Mouse (Mus musculus): ENCODE data around the gene Wdr95.

Wdr95 gene

GRCm38 (mm10) chr5:149527999-149528729, at the start of gene Wdr95:
Wdr95 (plus strand) TSS chr5:149528679.
- peak; percentile 58 to 69 for DNase-seq (ENCODE audit: low spot score in 2 of 2)

GRCm38 (mm10) chr5:149481920-149482319, 46.6 kb upstream of the Wdr95 start:
- no peak for DNase-seq (ENCODE audit: low spot score in 2 of 2)

- no peak for DNase-seq (ENCODE audit: low spot score in 2 of 2)
Observed at GRCm38 (mm10) chr5:149483321-149484052, 45.0 kb upstream of the Wdr95 start.

GRCm38 (mm10) chr5:149484270-149484669, 44.2 kb upstream of the Wdr95 start:
- no peak for DNase-seq (ENCODE audit: low spot score in 2 of 2)

- DNase-seq (ENCODE audit: low spot score in 2 of 2), result no peak
Observed at GRCm38 (mm10) chr5:149485447-149485846, 43.0 kb upstream of the Wdr95 start.

- DNase-seq (ENCODE audit: low spot score in 2 of 2), result no peak
Observed at GRCm38 (mm10) chr5:149488360-149489021, 40.0 kb upstream of the Wdr95 start.

- DNase-seq (ENCODE audit: low spot score in 2 of 2), result peak; percentile 78 to 84
Observed at GRCm38 (mm10) chr5:149489136-149489535, 39.3 kb upstream of the Wdr95 start.

- no peak for DNase-seq (ENCODE audit: low spot score in 2 of 2)
Observed at GRCm38 (mm10) chr5:149490275-149490674, 38.2 kb upstream of the Wdr95 start.

GRCm38 (mm10) chr5:149495655-149496054, 32.8 kb upstream of the Wdr95 start:
- no peak for DNase-seq (ENCODE audit: low spot score in 2 of 2)

- DNase-seq (ENCODE audit: low spot score in 2 of 2), result no peak
Observed at GRCm38 (mm10) chr5:149496401-149497066, 31.9 kb upstream of the Wdr95 start.

- no peak for DNase-seq (ENCODE audit: low spot score in 2 of 2)
Observed at GRCm38 (mm10) chr5:149499936-149500335, 28.5 kb upstream of the Wdr95 start.

- DNase-seq (ENCODE audit: low spot score in 2 of 2), result peak in 1 of 2 experiments; percentile 46
Observed at GRCm38 (mm10) chr5:149503423-149504175, 24.9 kb upstream of the Wdr95 start.

- no peak for DNase-seq (ENCODE audit: low spot score in 2 of 2)
Observed at GRCm38 (mm10) chr5:149504985-149505384, 23.5 kb upstream of the Wdr95 start.

GRCm38 (mm10) chr5:149506033-149506432, 22.4 kb upstream of the Wdr95 start:
- no peak for DNase-seq (ENCODE audit: low spot score in 2 of 2)

- no peak for DNase-seq (ENCODE audit: low spot score in 2 of 2)
Observed at GRCm38 (mm10) chr5:149508094-149509029, 20.1 kb upstream of the Wdr95 start.

- DNase-seq (ENCODE audit: low spot score in 2 of 2), result no peak
Observed at GRCm38 (mm10) chr5:149510323-149510722, 18.2 kb upstream of the Wdr95 start.

GRCm38 (mm10) chr5:149512695-149513094, 15.8 kb upstream of the Wdr95 start:
- DNase-seq (ENCODE audit: low spot score in 2 of 2), result no peak

GRCm38 (mm10) chr5:149513438-149514086, 14.9 kb upstream of the Wdr95 start:
- no peak for DNase-seq (ENCODE audit: low spot score in 2 of 2)

GRCm38 (mm10) chr5:149514087-149514671, 14.3 kb upstream of the Wdr95 start:
- peak; percentile 53 to 62 for DNase-seq (ENCODE audit: low spot score in 2 of 2)
